Mouse (Mus musculus): Measurements from ENCODE around the gene Krtap19-3. TPM values are rescaled to one million over a fixed set of nuclear protein-coding genes. Genes with fewer than 3 reads are reported as not detected.

The Krtap19-3 gene
- total RNA-seq (2015) = not detected in 2 replicates
- not detected in 2 replicates for total RNA-seq (2017)

- ATAC-seq (ENCODE audit: poor library complexity, severe bottlenecking) = no peak
Observed at GRCm38 (mm10) chr16:88877938-88878337, at the start of gene Krtap19-3. Krtap19-3 (minus strand) TSS chr16:88878038.

- ATAC-seq (ENCODE audit: poor library complexity, severe bottlenecking) = no peak
Observed at GRCm38 (mm10) chr16:88896357-88896756, 18.5 kb upstream of the Krtap19-3 start, which contains the start of gene Krtap19-5. Krtap19-5 (minus strand) TSS chr16:88896457.

GRCm38 (mm10) chr16:88886870-88887269, 9.0 kb upstream of the Krtap19-3 start:
- ATAC-seq (ENCODE audit: poor library complexity, severe bottlenecking) = no peak

GRCm38 (mm10) chr16:88884989-88885388, 7.2 kb upstream of the Krtap19-3 start, which contains the start of gene Krtap19-4:
Krtap19-4 (minus strand) TSS chr16:88885089.
- ATAC-seq (ENCODE audit: poor library complexity, severe bottlenecking) = no peak

GRCm38 (mm10) chr16:88874169-88874568, 3.7 kb downstream of the Krtap19-3 start, which contains the start of gene Krtap19-2:
Krtap19-2 (minus strand) TSS chr16:88874269.
- ATAC-seq (ENCODE audit: poor library complexity, severe bottlenecking) = no peak

GRCm38 (mm10) chr16:88869311-88869710, 8.5 kb downstream of the Krtap19-3 start, which contains the start of gene Krtap19-1:
Krtap19-1 (minus strand) TSS chr16:88869411.
- ATAC-seq (ENCODE audit: poor library complexity, severe bottlenecking) = no peak

GRCm38 (mm10) chr16:88864887-88865407, 12.9 kb downstream of the Krtap19-3 start:
- ATAC-seq (ENCODE audit: poor library complexity, severe bottlenecking) = no peak

- ATAC-seq (ENCODE audit: poor library complexity, severe bottlenecking) = no peak
Observed at GRCm38 (mm10) chr16:88851450-88851849, 26.4 kb downstream of the Krtap19-3 start.

- ATAC-seq (ENCODE audit: poor library complexity, severe bottlenecking) = no peak
Observed at GRCm38 (mm10) chr16:88848558-88848957, 29.3 kb downstream of the Krtap19-3 start.

GRCm38 (mm10) chr16:88847363-88847762, 30.5 kb downstream of the Krtap19-3 start:
- ATAC-seq (ENCODE audit: poor library complexity, severe bottlenecking) = no peak

Other genes with a start within 250 kb of the Krtap19-3 start
- not detected in 2 replicates for gene Krtap26-1, start 230.2 kb downstream of the Krtap19-3 start, total RNA-seq (2015)
- gene Krtap26-1, start 230.2 kb downstream of the Krtap19-3 start, total RNA-seq (2017) = not detected in 2 replicates
- gene Krtap27-1, start 206.4 kb downstream of the Krtap19-3 start, total RNA-seq (2015) = not detected in 2 replicates
- gene Krtap27-1, start 206.4 kb downstream of the Krtap19-3 start, total RNA-seq (2017) = not detected in 2 replicates
- gene 2310061N02Rik, start 170.1 kb downstream of the Krtap19-3 start, total RNA-seq (2015) = not detected in 2 replicates
- gene 2310061N02Rik, start 170.1 kb downstream of the Krtap19-3 start, total RNA-seq (2017) = not detected in 2 replicates
- not detected in 2 replicates for gene Krtap13-1, start 149.2 kb downstream of the Krtap19-3 start, total RNA-seq (2015)
- gene Krtap13-1, start 149.2 kb downstream of the Krtap19-3 start, total RNA-seq (2017) = not detected in 2 replicates
- gene Krtap13, start 126.4 kb downstream of the Krtap19-3 start, total RNA-seq (2015) = not detected in 2 replicates
- gene Krtap13, start 126.4 kb downstream of the Krtap19-3 start, total RNA-seq (2017) = not detected in 2 replicates
- not detected in 2 replicates for gene 2310034C09Rik, start 119.2 kb downstream of the Krtap19-3 start, total RNA-seq (2015)
- gene 2310034C09Rik, start 119.2 kb downstream of the Krtap19-3 start, total RNA-seq (2017) = not detected in 2 replicates
- not detected in 2 replicates for gene 2310057N15Rik, start 103.8 kb downstream of the Krtap19-3 start, total RNA-seq (2015)
- gene 2310057N15Rik, start 103.8 kb downstream of the Krtap19-3 start, total RNA-seq (2017) = not detected in 2 replicates
- not detected in 2 replicates for gene Gm5965, start 100.1 kb downstream of the Krtap19-3 start, total RNA-seq (2015)
- gene Gm5965, start 100.1 kb downstream of the Krtap19-3 start, total RNA-seq (2017) = not detected in 2 replicates
- gene Gm20741, start 65.8 kb downstream of the Krtap19-3 start, total RNA-seq (2015) = not detected in 2 replicates
- not detected in 2 replicates for gene Gm20741, start 65.8 kb downstream of the Krtap19-3 start, total RNA-seq (2017)
- not detected in 2 replicates for gene Krtap15, start 57.8 kb downstream of the Krtap19-3 start, total RNA-seq (2015)
- not detected in 2 replicates for gene Krtap15, start 57.8 kb downstream of the Krtap19-3 start, total RNA-seq (2017)
- gene Krtap14, start 51.9 kb downstream of the Krtap19-3 start, total RNA-seq (2015) = not detected in 2 replicates
- not detected in 2 replicates for gene Krtap14, start 51.9 kb downstream of the Krtap19-3 start, total RNA-seq (2017)
- not detected in 2 replicates for gene Krtap19-1, start 8.6 kb downstream of the Krtap19-3 start, total RNA-seq (2015)
- not detected in 2 replicates for gene Krtap19-1, start 8.6 kb downstream of the Krtap19-3 start, total RNA-seq (2017)
- not detected in 2 replicates for gene Krtap19-2, start 3.8 kb downstream of the Krtap19-3 start, total RNA-seq (2015)
- not detected in 2 replicates for gene Krtap19-2, start 3.8 kb downstream of the Krtap19-3 start, total RNA-seq (2017)
- not detected in 2 replicates for gene Krtap19-4, start 7.1 kb upstream of the Krtap19-3 start, total RNA-seq (2015)
- gene Krtap19-4, start 7.1 kb upstream of the Krtap19-3 start, total RNA-seq (2017) = not detected in 2 replicates
- not detected in 2 replicates for gene Krtap19-5, start 18.4 kb upstream of the Krtap19-3 start, total RNA-seq (2015)
- gene Krtap19-5, start 18.4 kb upstream of the Krtap19-3 start, total RNA-seq (2017) = not detected in 2 replicates
- not detected in 2 replicates for gene Krtap19-9b, start 54.2 kb upstream of the Krtap19-3 start, total RNA-seq (2015)
- gene Krtap19-9b, start 54.2 kb upstream of the Krtap19-3 start, total RNA-seq (2017) = not detected in 2 replicates
- not detected in 2 replicates for gene Krtap16-3, start 84.8 kb upstream of the Krtap19-3 start, total RNA-seq (2015)
- not detected in 2 replicates for gene Krtap16-3, start 84.8 kb upstream of the Krtap19-3 start, total RNA-seq (2017)
- gene Krtap22-2, start 132.7 kb upstream of the Krtap19-3 start, total RNA-seq (2015) = not detected in 2 replicates
- not detected in 2 replicates for gene Krtap22-2, start 132.7 kb upstream of the Krtap19-3 start, total RNA-seq (2017)
- not detected in 2 replicates for gene Gm10229, start 137.2 kb upstream of the Krtap19-3 start, total RNA-seq (2015)
- not detected in 2 replicates for gene Gm10229, start 137.2 kb upstream of the Krtap19-3 start, total RNA-seq (2017)
- gene Krtap6-1, start 153.7 kb upstream of the Krtap19-3 start, total RNA-seq (2015) = not detected in 2 replicates
- not detected in 2 replicates for gene Krtap6-1, start 153.7 kb upstream of the Krtap19-3 start, total RNA-seq (2017)
- gene Gm10228, start 163.4 kb upstream of the Krtap19-3 start, total RNA-seq (2015) = not detected in 2 replicates
- not detected in 2 replicates for gene Gm10228, start 163.4 kb upstream of the Krtap19-3 start, total RNA-seq (2017)
- not detected in 2 replicates for gene Krtap6-5, start 169.8 kb upstream of the Krtap19-3 start, total RNA-seq (2015)
- not detected in 2 replicates for gene Krtap6-5, start 169.8 kb upstream of the Krtap19-3 start, total RNA-seq (2017)
- gene 1110025L11Rik, start 186.0 kb upstream of the Krtap19-3 start, total RNA-seq (2015) = not detected in 2 replicates
- gene 1110025L11Rik, start 186.0 kb upstream of the Krtap19-3 start, total RNA-seq (2017) = not detected in 2 replicates
- not detected in 2 replicates for gene Krtap6-3, start 206.0 kb upstream of the Krtap19-3 start, total RNA-seq (2015)
- not detected in 2 replicates for gene Krtap6-3, start 206.0 kb upstream of the Krtap19-3 start, total RNA-seq (2017)